Mouse (Mus musculus): Measurements from ENCODE around the gene Esrrg.

GRCm38 (mm10) chr1:188221226-188221792 is 612.7 kb downstream of the Esrrg start:
- TF ChIP-seq CTCF (IDR thresholded peaks at IDR 0.05; ENCODE audit: low read depth, low read length) (no peak), TAL1 (conservative IDR thresholded peaks at IDR 0.05; ENCODE audit: low read depth, low read length) (no peak), GATA1 (IDR thresholded peaks at IDR 0.05; ENCODE audit: borderline replicate concordance, low read length) (no peak), POLR2AphosphoS5 (IDR thresholded peaks at IDR 0.05; ENCODE audit: insufficient replicate concordance, low read depth, low read length) (no peak)
